Mouse (Mus musculus): ENCODE measurements around the gene Acbd6. TPM values are rescaled to one million over a fixed set of nuclear protein-coding genes. Genes with fewer than 3 reads are reported as not detected.
A peak's percentile ranks its signal among the peaks of the same experiment; 100 is the strongest.

The Acbd6 gene
- polyA plus RNA-seq, 1 experiment from 2014 or later = 71.5 TPM

DNA sequence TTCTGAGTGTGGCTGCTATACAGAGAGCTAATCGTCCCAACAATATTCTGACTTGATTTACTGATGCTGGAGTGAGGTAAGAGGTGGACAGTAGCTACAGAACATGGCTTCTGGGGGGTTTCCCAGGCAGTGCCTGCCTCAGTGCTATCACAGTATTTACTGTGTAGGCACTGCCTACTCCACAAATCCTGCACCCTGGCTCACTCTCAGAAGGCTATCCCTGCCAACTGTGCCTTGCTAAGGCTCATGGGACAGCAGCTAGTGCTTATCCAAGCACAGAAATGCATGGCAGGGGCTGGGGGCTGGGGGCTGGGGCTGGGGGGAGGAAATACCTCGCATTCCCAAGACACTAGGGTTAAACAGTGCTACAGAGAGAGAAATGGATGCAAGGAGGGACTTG is 155.4 kb downstream of the Acbd6 start:
- Histone ChIP-seq H3K4me2 (no peak overlapping the region), H3K27ac (no peak overlapping the region), H3K9ac (no peak overlapping the region), H3K9me3 (no peaks in the 10 kb centered on the region), H3K4me1 (no peaks in the 10 kb centered on the region), H3K4me3 (replicated peaks) (no peak overlapping the region), H3K36me3 (no peaks in the 10 kb centered on the region), H3K27me3 (replicated peaks) (no peaks in the 10 kb centered on the region)
- ATAC-seq (ENCODE audit: insufficient read depth, low FRiP score, low read depth) = no peak
- WGBS = 42% methylated on average over 2 of the region's 2 CpGs

- no peaks in the 10 kb centered on the region for H3K27me3 ChIP-seq (replicated peaks)
- H3K9me3 ChIP-seq = no peaks in the 10 kb centered on the region
- no peak overlapping the region for H3K4me2 ChIP-seq
- H3K9ac ChIP-seq = no peak overlapping the region
- no peaks in the 10 kb centered on the region for H3K4me1 ChIP-seq
- H3K4me3 ChIP-seq (replicated peaks) = no peak overlapping the region
- ATAC-seq (ENCODE audit: insufficient read depth, low FRiP score, low read depth) = no peak
- no peaks in the 10 kb centered on the region for H3K36me3 ChIP-seq
- no peak overlapping the region for H3K27ac ChIP-seq
Observed at GRCm38 (mm10) chr1:155715366-155715765, 157.4 kb downstream of the Acbd6 start.

- ATAC-seq (ENCODE audit: insufficient read depth, low FRiP score, low read depth) = no peak
- no peaks in the 10 kb centered on the region for H3K9me3 ChIP-seq
- no peaks in the 10 kb centered on the region for H3K4me1 ChIP-seq
- no peak overlapping the region for H3K27ac ChIP-seq
- WGBS = 88% methylated on average over 12 of the region's 12 CpGs
- H3K36me3 ChIP-seq = no peaks in the 10 kb centered on the region
- no peak overlapping the region for H3K9ac ChIP-seq
- no peaks in the 10 kb centered on the region for H3K27me3 ChIP-seq (replicated peaks)
- no peak overlapping the region for H3K4me3 ChIP-seq (replicated peaks)
- no peak overlapping the region for H3K4me2 ChIP-seq
Observed at GRCm38 (mm10) chr1:155717301-155717700, 159.4 kb downstream of the Acbd6 start.

DNA sequence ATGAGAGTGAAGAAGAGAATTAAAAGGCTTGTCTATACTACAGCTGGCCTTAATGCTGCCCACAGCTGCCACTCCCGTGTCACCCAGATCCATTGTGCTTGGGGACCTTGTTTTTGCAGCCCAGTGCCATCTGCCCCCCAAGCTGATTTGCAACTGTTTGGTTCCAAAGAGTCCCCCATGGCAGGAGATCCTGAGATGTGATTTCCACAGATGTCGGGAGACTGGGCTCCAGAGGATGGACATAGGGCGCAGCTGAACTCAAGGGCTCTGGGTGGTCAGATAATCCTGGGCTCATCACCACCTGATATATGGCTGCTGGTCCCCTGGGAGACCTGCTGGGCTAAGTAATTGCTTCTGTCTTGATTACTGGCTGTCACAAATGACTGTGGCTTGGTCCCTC is 160.9 kb downstream of the Acbd6 start:
- no peak overlapping the region for H3K4me3 ChIP-seq (replicated peaks)
- no peak overlapping the region for H3K27ac ChIP-seq
- ATAC-seq (ENCODE audit: insufficient read depth, low FRiP score, low read depth) = no peak
- H3K9ac ChIP-seq = no peak overlapping the region
- H3K36me3 ChIP-seq = no peaks in the 10 kb centered on the region
- H3K27me3 ChIP-seq (replicated peaks) = peaks cover 13% of the 10 kb centered on the region
- 77% methylated on average over 3 of the region's 3 CpGs for WGBS
- H3K4me2 ChIP-seq = no peak overlapping the region
- H3K4me1 ChIP-seq = no peaks in the 10 kb centered on the region
- no peaks in the 10 kb centered on the region for H3K9me3 ChIP-seq

DNA sequence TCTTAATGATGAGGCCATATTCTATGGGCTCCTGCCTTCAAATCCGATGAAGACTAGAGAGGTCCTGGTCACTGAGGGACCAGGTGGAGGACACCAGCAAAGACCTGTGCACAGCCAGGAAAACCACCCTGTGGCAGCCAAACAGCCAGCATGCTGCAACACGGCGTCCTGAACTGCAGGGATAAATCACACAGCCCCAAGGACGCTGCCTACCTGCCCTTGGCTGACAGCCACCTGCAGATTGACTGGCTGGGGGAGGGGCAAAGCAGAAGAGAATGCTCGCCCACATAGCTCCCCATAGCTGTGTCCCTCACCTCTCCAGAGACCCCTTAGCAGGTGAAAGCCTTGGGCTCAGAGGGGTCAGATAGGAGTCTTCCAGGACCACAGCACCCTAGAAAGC is 162.1 kb downstream of the Acbd6 start:
- H3K9ac ChIP-seq = no peak overlapping the region
- peaks cover 13% of the 10 kb centered on the region for H3K27me3 ChIP-seq (replicated peaks)
- ATAC-seq (ENCODE audit: insufficient read depth, low FRiP score, low read depth) = no peak
- no peaks in the 10 kb centered on the region for H3K36me3 ChIP-seq
- H3K4me1 ChIP-seq = no peaks in the 10 kb centered on the region
- 34% methylated on average over 5 of the region's 5 CpGs for WGBS
- H3K4me3 ChIP-seq (replicated peaks) = no peak overlapping the region
- no peaks in the 10 kb centered on the region for H3K9me3 ChIP-seq
- H3K4me2 ChIP-seq = no peak overlapping the region
- no peak overlapping the region for H3K27ac ChIP-seq

DNA sequence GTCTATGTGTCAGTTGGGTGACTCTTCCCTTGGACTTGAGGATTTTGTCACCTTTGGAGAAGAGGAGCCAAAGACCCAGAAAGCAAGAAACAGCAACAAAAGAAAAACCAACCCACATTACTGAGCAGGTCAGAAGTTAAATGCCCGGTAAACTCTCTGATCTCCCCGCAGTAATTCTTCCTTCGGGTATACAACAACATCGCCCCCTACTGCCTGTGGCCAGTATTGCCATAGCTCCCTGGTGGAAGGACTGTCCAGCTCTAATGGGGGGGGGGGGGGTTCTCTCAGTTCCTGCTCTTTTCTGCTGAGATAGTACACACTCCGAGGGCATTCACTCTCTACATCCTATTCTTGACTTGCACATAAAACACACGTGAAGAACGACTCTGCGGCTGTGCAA is 163.5 kb downstream of the Acbd6 start:
- Histone ChIP-seq H3K4me3 (replicated peaks) (no peak overlapping the region), H3K27me3 (replicated peaks) (peaks cover 13% of the 10 kb centered on the region), H3K9me3 (no peaks in the 10 kb centered on the region), H3K4me1 (no peaks in the 10 kb centered on the region), H3K27ac (no peak overlapping the region), H3K9ac (no peak overlapping the region), H3K36me3 (no peaks in the 10 kb centered on the region), H3K4me2 (no peak overlapping the region)
- 42% methylated on average over 8 of the region's 8 CpGs for WGBS
- no peak for ATAC-seq (ENCODE audit: insufficient read depth, low FRiP score, low read depth)

DNA sequence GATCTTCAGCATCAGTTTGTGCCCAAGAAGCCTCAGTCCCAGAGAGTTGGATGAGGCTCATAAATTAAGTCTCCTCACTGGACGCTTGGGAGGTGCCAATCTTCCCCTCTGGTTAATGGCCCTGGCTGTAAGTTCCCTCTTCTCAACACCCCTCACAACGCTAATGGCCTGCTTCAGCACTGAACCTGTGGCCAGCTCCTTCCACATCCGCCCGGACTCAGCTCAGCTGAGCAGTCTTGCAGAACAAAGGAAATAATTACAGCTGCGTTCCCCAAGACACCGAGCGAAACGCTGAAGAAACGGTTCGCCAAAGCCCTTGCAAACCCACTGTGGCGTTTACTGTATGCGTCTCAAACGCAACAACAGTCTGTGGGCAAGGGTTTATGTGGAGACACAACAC is 164.3 kb downstream of the Acbd6 start:
- H3K4me1 ChIP-seq = no peaks in the 10 kb centered on the region
- H3K4me2 ChIP-seq = 0 out of 2 replicates have a peak overlapping the region, but pooled peaks have one; percentile 23
- peaks cover 13% of the 10 kb centered on the region for H3K27me3 ChIP-seq (replicated peaks)
- no peak overlapping the region for H3K4me3 ChIP-seq (replicated peaks)
- H3K9ac ChIP-seq = no peak overlapping the region
- H3K27ac ChIP-seq = no peak overlapping the region
- no peaks in the 10 kb centered on the region for H3K9me3 ChIP-seq
- ATAC-seq (ENCODE audit: insufficient read depth, low FRiP score, low read depth) = peak; percentile 31; the same call in 1 of the 2 replicates
- H3K36me3 ChIP-seq = no peaks in the 10 kb centered on the region
- WGBS = under 1% methylated on average over 13 of the region's 13 CpGs

DNA sequence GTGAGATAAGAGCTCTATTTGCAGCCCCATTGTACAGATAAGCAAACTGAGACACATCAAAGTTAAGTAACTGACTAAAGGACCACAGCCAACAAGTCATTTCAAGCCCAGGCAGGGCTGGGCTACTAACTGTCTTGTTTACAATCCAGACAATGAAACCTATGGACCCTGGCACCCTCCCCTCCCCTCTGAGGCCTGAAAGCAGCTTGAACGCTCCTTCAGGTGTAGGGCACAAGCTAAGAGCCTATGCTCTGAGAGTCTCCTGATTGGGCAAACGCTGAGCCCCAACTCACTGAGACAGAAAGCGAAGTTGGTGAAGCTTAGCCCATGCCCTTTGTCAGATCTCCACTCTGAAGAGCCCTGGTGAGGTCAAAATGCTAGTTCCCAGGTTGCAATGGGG is 166.4 kb downstream of the Acbd6 start:
- no peak for ATAC-seq (ENCODE audit: insufficient read depth, low FRiP score, low read depth)
- Histone ChIP-seq H3K9me3 (no peaks in the 10 kb centered on the region), H3K27me3 (replicated peaks) (peaks cover 27% of the 10 kb centered on the region), H3K4me3 (replicated peaks) (no peak overlapping the region), H3K27ac (no peak overlapping the region), H3K36me3 (no peaks in the 10 kb centered on the region), H3K9ac (no peak overlapping the region), H3K4me2 (no peak overlapping the region), H3K4me1 (no peaks in the 10 kb centered on the region)
- WGBS = 78% methylated on average over 3 of the region's 3 CpGs

DNA sequence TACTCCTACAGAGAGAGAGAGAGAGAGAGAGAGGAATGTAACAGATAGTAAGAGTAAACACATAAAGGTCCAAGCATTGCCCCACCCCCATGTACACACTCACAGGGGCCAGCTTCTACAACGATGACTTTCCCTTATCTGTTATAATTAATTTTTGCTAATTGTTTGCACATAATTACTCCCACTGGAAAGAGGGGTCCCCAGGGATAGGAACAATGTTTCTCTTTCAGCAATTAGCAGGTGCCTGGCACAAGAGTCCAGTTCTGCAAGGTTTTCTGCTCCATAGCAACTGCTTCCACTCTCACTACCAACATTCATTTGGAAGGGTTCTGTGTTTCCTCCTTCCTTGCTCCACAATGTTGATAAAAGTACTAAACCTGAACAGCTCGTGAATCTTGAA is 168.0 kb downstream of the Acbd6 start:
- no peak for ATAC-seq (ENCODE audit: insufficient read depth, low FRiP score, low read depth)
- no peaks in the 10 kb centered on the region for H3K36me3 ChIP-seq
- H3K27me3 ChIP-seq (replicated peaks) = peaks cover 43% of the 10 kb centered on the region
- no peak overlapping the region for H3K9ac ChIP-seq
- 40% methylated on average over 2 of the region's 2 CpGs for WGBS
- no peaks in the 10 kb centered on the region for H3K4me1 ChIP-seq
- no peak overlapping the region for H3K4me3 ChIP-seq (replicated peaks)
- no peak overlapping the region for H3K27ac ChIP-seq
- H3K9me3 ChIP-seq = no peaks in the 10 kb centered on the region
- no peak overlapping the region for H3K4me2 ChIP-seq

DNA sequence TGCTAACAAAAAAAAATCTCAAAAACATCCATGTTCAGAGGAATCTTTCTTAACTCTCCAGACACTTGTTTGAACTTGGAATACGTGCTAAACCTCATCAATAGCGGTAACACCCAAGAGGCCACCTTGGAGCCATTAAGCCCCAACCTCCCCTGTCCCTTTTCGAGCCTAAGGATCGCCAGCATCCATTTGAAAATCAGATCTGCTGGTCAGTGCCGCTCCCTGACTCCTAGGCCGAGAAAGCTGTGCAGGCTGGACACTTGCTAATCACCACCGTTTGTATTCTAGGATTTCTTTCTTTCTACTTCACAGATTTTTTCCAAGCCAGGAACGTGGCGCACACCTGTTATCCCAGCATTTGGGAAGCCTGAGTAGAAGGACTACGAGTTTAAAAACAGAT is 169.9 kb downstream of the Acbd6 start:
- no peak overlapping the region for H3K27ac ChIP-seq
- H3K9me3 ChIP-seq = no peaks in the 10 kb centered on the region
- H3K4me1 ChIP-seq = no peaks in the 10 kb centered on the region
- 26% methylated on average over 10 of the region's 10 CpGs for WGBS
- H3K36me3 ChIP-seq = no peaks in the 10 kb centered on the region
- no peak overlapping the region for H3K4me3 ChIP-seq (replicated peaks)
- no peak overlapping the region for H3K4me2 ChIP-seq
- H3K27me3 ChIP-seq (replicated peaks) = peaks cover 59% of the 10 kb centered on the region
- no peak for ATAC-seq (ENCODE audit: insufficient read depth, low FRiP score, low read depth)
- no peak overlapping the region for H3K9ac ChIP-seq

- ATAC-seq (ENCODE audit: insufficient read depth, low FRiP score, low read depth) = no peak
- Histone ChIP-seq H3K36me3 (no peaks in the 10 kb centered on the region), H3K9me3 (no peaks in the 10 kb centered on the region), H3K27me3 (replicated peaks) (peaks cover 54% of the 10 kb centered on the region), H3K9ac (no peak overlapping the region), H3K4me3 (replicated peaks) (no peak overlapping the region), H3K4me1 (no peaks in the 10 kb centered on the region), H3K4me2 (no peak overlapping the region), H3K27ac (no peak overlapping the region)
- WGBS = 3% methylated on average over 23 of the region's 23 CpGs
Observed at GRCm38 (mm10) chr1:155729113-155729795, 171.3 kb downstream of the Acbd6 start.

DNA sequence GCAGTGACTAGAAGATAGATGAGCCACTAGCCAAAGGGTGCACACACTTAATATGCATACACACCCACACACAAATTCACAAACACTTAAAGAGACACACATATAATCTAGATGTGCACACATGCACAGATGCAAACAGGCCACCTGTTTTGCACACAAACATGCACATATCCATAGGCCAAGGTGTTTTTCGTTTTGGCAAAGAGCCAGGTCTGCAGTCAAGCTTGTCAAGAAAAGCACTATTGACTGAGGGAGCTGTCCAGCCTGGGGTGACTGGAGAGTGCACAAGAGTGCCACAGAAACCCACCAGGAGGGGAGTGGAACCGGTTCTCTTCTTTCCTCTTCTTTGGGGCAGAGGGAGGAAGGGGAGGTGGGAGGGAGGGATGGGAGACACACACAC is 173.2 kb downstream of the Acbd6 start:
- no peaks in the 10 kb centered on the region for H3K36me3 ChIP-seq
- H3K9me3 ChIP-seq = no peaks in the 10 kb centered on the region
- 3% methylated on average over 2 of the region's 2 CpGs for WGBS
- peaks cover 70% of the 10 kb centered on the region for H3K27me3 ChIP-seq (replicated peaks)
- no peaks in the 10 kb centered on the region for H3K4me1 ChIP-seq
- H3K9ac ChIP-seq = no peak overlapping the region
- H3K27ac ChIP-seq = no peak overlapping the region
- H3K4me2 ChIP-seq = no peak overlapping the region
- no peak overlapping the region for H3K4me3 ChIP-seq (replicated peaks)
- no peak for ATAC-seq (ENCODE audit: insufficient read depth, low FRiP score, low read depth)
